Mouse (Mus musculus) ES-Bruce4 (cell line): Measurements from ENCODE around the gene Rbm4b. TPM values are rescaled to one million over a fixed set of nuclear protein-coding genes. Genes with fewer than 3 reads are reported as not detected.
A peak's percentile ranks its signal among the peaks of the same experiment; 100 is the strongest.

Source experiments
- H3K27ac ChIP-seq: 2 replicates; pipeline ENCODE4 v1.5.1; 2012; ENCODE audit warnings: low read length, inconsistent platforms; ENCODE audit not compliant: insufficient read depth
- H3K27me3 ChIP-seq: 2 replicates; pipeline ENCODE4 v1.6.1; 2012; ENCODE audit warnings: mild to moderate bottlenecking, low read length, inconsistent platforms; ENCODE audit not compliant: control insufficient read depth, poor library complexity, insufficient read depth, severe bottlenecking
- H3K36me3 ChIP-seq: 2 replicates; pipeline ENCODE4 v1.6.1; 2012; ENCODE audit warnings: inconsistent platforms, mild to moderate bottlenecking, low read length, moderate library complexity; ENCODE audit not compliant: control insufficient read depth, poor library complexity, insufficient read depth, severe bottlenecking
- H3K4me1 ChIP-seq: one replicate; pipeline ENCODE4 v1.8.1; 2011; ENCODE audit warnings: low read length; ENCODE audit not compliant: control insufficient read depth, insufficient read depth
- H3K4me3 ChIP-seq: 2 replicates; pipeline ENCODE4 v1.5.1; 2011; ENCODE audit warnings: low read depth, mild to moderate bottlenecking, low read length
- H3K9ac ChIP-seq: 2 replicates; pipeline ENCODE4 v1.6.1; 2012; ENCODE audit warnings: low read depth, mild to moderate bottlenecking, inconsistent platforms; ENCODE audit not compliant: poor library complexity, severe bottlenecking
- H3K9me3 ChIP-seq: replicated peaks from 2 replicates; pipeline ENCODE4 v1.6.1; 2012; ENCODE audit warnings: mild to moderate bottlenecking, low read length, inconsistent platforms; ENCODE audit not compliant: control insufficient read depth, poor library complexity, insufficient read depth, severe bottlenecking
- CTCF ChIP-seq: IDR thresholded peaks from one replicate; pipeline ENCODE4 v1.8.1; 2011; ENCODE audit warnings: low read depth, low read length
- EP300 ChIP-seq: IDR thresholded peaks from 2 replicates; pipeline ENCODE4 v1.6.1; 2011; ENCODE audit warnings: low read depth, low read length; ENCODE audit not compliant: insufficient read depth
- POLR2A ChIP-seq: IDR thresholded peaks from one replicate; pipeline ENCODE4 v1.8.1; 2011; ENCODE audit warnings: low read length; ENCODE audit not compliant: insufficient read depth
- polyA plus RNA-seq: library from polyadenylated mRNA; stranded (reverse); fragments of >200 nt; gene quantifications from 2 replicates; pipeline ENCODE4 v1.2.4, GENCODE M21; 2011; ENCODE audit warnings: low read depth; ENCODE audit not compliant: missing spikeins, insufficient read depth, insufficient read length

Gene Rbm4b
- polyA plus RNA-seq, 1 experiment = 7.4 TPM

GRCm38 (mm10) chr19:4813015-4813414, 56.7 kb downstream of the Rbm4b start:
- TF ChIP-seq POLR2A (no peak), EP300 (no peak), CTCF (peak; percentile 70)
- Histone ChIP-seq H3K27me3 (no peaks in the 10 kb centered on the region), H3K4me3 (no peak overlapping the region), H3K9ac (no peak overlapping the region), H3K36me3 (no peaks in the 10 kb centered on the region), H3K9me3 (no peaks in the 10 kb centered on the region), H3K4me1 (peaks cover 2% of the 10 kb centered on the region), H3K27ac (no peak overlapping the region)

Other genes with a start within 250 kb of the Rbm4b start
- gene Pcx, start 246.0 kb upstream of the Rbm4b start, polyA plus RNA-seq = 7.9 TPM in 2 replicates
- 13.5 and 15.3 TPM in 2 replicates for gene Lrfn4, start 140.8 kb upstream of the Rbm4b start, polyA plus RNA-seq
- 32.7 and 34.4 TPM in 2 replicates for gene Rce1, start 130.9 kb upstream of the Rbm4b start, polyA plus RNA-seq
- gene Gm960, start 57.8 kb upstream of the Rbm4b start, polyA plus RNA-seq = 0.32 and 0.87 TPM in 2 replicates
- 13.5 and 13.7 TPM in 2 replicates for gene Sptbn2, start 45.3 kb upstream of the Rbm4b start, polyA plus RNA-seq
- 67.6 and 72.7 TPM in 2 replicates for gene Rbm4, start 37.4 kb downstream of the Rbm4b start, polyA plus RNA-seq
- 22.2 and 23.5 TPM in 2 replicates for gene Gm21992, start 55.1 kb downstream of the Rbm4b start, polyA plus RNA-seq
- gene Rbm14, start 55.1 kb downstream of the Rbm4b start, polyA plus RNA-seq = 79.2 and 85.2 TPM in 2 replicates
- 36.6 and 37.3 TPM in 2 replicates for gene Ccs, start 82.8 kb downstream of the Rbm4b start, polyA plus RNA-seq
- gene Ccdc87, start 82.9 kb downstream of the Rbm4b start, polyA plus RNA-seq = 0.27 TPM in 1 of 2 replicates, not detected in the other
- gene Ctsf, start 98.6 kb downstream of the Rbm4b start, polyA plus RNA-seq = 13.5 and 13.6 TPM in 2 replicates
- gene Actn3, start 121.4 kb downstream of the Rbm4b start, polyA plus RNA-seq = 4.5 and 4.8 TPM in 2 replicates
- 8.2 and 10.3 TPM in 2 replicates for gene Zdhhc24, start 122.2 kb downstream of the Rbm4b start, polyA plus RNA-seq
- gene Bbs1, start 150.1 kb downstream of the Rbm4b start, polyA plus RNA-seq = 3.9 and 5.3 TPM in 2 replicates
- 129 and 139 TPM in 2 replicates for gene Dpp3, start 171.8 kb downstream of the Rbm4b start, polyA plus RNA-seq
- 2.7 and 3.9 TPM in 2 replicates for gene Peli3, start 186.6 kb downstream of the Rbm4b start, polyA plus RNA-seq
- 126 and 135 TPM in 2 replicates for gene Mrpl11, start 205.7 kb downstream of the Rbm4b start, polyA plus RNA-seq
- gene Npas4, start 233.8 kb downstream of the Rbm4b start, polyA plus RNA-seq = 0.24 and 0.27 TPM in 2 replicates